Mouse (Mus musculus) cortical plate, adult 2 months (tissue): ENCODE results near the gene Gatad2b.

Experiments used
- CTCF ChIP-seq: fragments of 200-500 bp; IDR thresholded peaks from 2 replicates; pipeline ENCODE4 v1.5.1; 2011; ENCODE audit warnings: mild to moderate bottlenecking, control low read depth, low read length; ENCODE audit not compliant: insufficient read depth; ENCODE audit errors: extremely low read depth
- POLR2A ChIP-seq: fragments of 200-500 bp; IDR thresholded peaks from 2 replicates; pipeline ENCODE4 v1.6.1; 2011; ENCODE audit warnings: mild to moderate bottlenecking, low read length, control low read depth; ENCODE audit not compliant: insufficient read depth; ENCODE audit errors: extremely low read depth

DNA sequence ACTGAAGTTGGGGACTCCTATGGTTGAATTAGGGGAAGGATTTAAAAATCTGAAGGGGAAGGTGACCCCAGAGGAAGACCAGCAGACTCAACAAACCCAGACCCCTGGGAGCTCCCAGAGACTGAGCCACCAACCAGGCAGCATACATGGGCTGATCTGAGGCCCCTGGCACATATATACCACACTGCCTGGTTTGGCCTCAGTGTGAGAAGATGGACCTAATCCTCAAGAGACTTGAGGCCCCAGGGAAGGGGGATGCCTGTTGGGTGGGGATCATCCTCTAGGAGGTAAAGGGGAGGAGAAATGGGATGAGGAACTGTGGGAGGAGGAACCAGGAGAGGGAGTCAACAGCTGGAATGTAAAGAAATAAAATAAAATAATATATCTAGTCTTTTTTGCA is 21.3 kb downstream of the Gatad2b start:
- TF ChIP-seq CTCF (no peak), POLR2A (no peak)
